Mouse (Mus musculus): ENCODE measurements at regions not wholly inside any gene's neighbourhood (a gene's known extent, or its start where the extent isn't known, plus 50 kb on each side); places are given as distances from the start of the nearest gene placed in this dataset.

GRCm38 (mm10) chr7:70946260-70946659 lies 405.0 kb downstream of the Gm10295 start:
- TF ChIP-seq CTCF (IDR thresholded peaks at IDR 0.05; ENCODE audit: low read depth, low read length): no peak
- no peak for TF ChIP-seq POLR2A (IDR thresholded peaks at IDR 0.05; ENCODE audit: insufficient read depth, low read length)
- TF ChIP-seq EP300 (IDR thresholded peaks at IDR 0.05; ENCODE audit: insufficient read depth, low read depth, low read length): no peak

All from ES-Bruce4 (cell line).